Mouse (Mus musculus) CH12F3 (cell line): ENCODE measurements at regions not wholly inside any gene's neighbourhood (a gene's known extent, or its start where the extent isn't known, plus 50 kb on each side); places are given as distances from the start of the nearest gene placed in this dataset.

ENCODE experiments used
- in situ Hi-C: fragments of 300-500 bp; cut with MboI; formaldehyde crosslinking; loops from 2 replicates; pipeline ENCODE4 v1.14.3; 2020; ENCODE audit warnings: low sequenced_read_pairs

GRCm38 (mm10) chr3:149333131-149333530 is 342.8 kb upstream of the Adgrl2 start:
- in situ Hi-C loops, result no loop called here

GRCm38 (mm10) chr3:149332105-149332504 is 341.8 kb upstream of the Adgrl2 start:
- in situ Hi-C loops, result no loop called here

- in situ Hi-C loops, result no loop called here
Observed at GRCm38 (mm10) chr3:149331251-149331960, 341.1 kb upstream of the Adgrl2 start.

- in situ Hi-C loops, result no loop called here
Observed at GRCm38 (mm10) chr3:149330716-149331115, 340.4 kb upstream of the Adgrl2 start.

- in situ Hi-C loops, result no loop called here
Observed at GRCm38 (mm10) chr3:149330041-149330440, 339.7 kb upstream of the Adgrl2 start.

GRCm38 (mm10) chr3:149329615-149330014 is 339.3 kb upstream of the Adgrl2 start:
- in situ Hi-C loops, result no loop called here

- in situ Hi-C loops, result no loop called here
Observed at GRCm38 (mm10) chr3:149326664-149327063, 336.3 kb upstream of the Adgrl2 start.

- in situ Hi-C loops, result no loop called here
Observed at GRCm38 (mm10) chr3:149324088-149324487, 333.7 kb upstream of the Adgrl2 start.

GRCm38 (mm10) chr3:149318728-149319127 is 328.4 kb upstream of the Adgrl2 start:
- in situ Hi-C loops, result no loop called here

- in situ Hi-C loops, result no loop called here
Observed at GRCm38 (mm10) chr3:149314258-149314657, 323.9 kb upstream of the Adgrl2 start.

- in situ Hi-C loops, result no loop called here
Observed at GRCm38 (mm10) chr3:149313217-149313616, 322.9 kb upstream of the Adgrl2 start.

- in situ Hi-C loops, result no loop called here
Observed at GRCm38 (mm10) chr3:149311576-149311975, 321.2 kb upstream of the Adgrl2 start.

- in situ Hi-C loops, result no loop called here
Observed at GRCm38 (mm10) chr3:149306709-149307108, 316.4 kb upstream of the Adgrl2 start.

- in situ Hi-C loops, result no loop called here
Observed at GRCm38 (mm10) chr3:149306291-149306690, 315.9 kb upstream of the Adgrl2 start.

GRCm38 (mm10) chr3:149305440-149305839 is 315.1 kb upstream of the Adgrl2 start:
- in situ Hi-C loops, result no loop called here

GRCm38 (mm10) chr3:149305011-149305413 is 314.7 kb upstream of the Adgrl2 start:
- in situ Hi-C loops, result no loop called here

GRCm38 (mm10) chr3:149303418-149303817 is 313.1 kb upstream of the Adgrl2 start:
- in situ Hi-C loops, result no loop called here

GRCm38 (mm10) chr3:149300002-149300401 is 309.6 kb upstream of the Adgrl2 start:
- in situ Hi-C loops, result no loop called here

- in situ Hi-C loops, result no loop called here
Observed at GRCm38 (mm10) chr3:149296419-149296962, 306.1 kb upstream of the Adgrl2 start.

GRCm38 (mm10) chr3:149295942-149296341 is 305.6 kb upstream of the Adgrl2 start:
- in situ Hi-C loops, result no loop called here

- in situ Hi-C loops, result no loop called here
Observed at GRCm38 (mm10) chr3:149295257-149295831, 305.0 kb upstream of the Adgrl2 start.

- in situ Hi-C loops, result no loop called here
Observed at GRCm38 (mm10) chr3:149294445-149294844, 304.1 kb upstream of the Adgrl2 start.
